Mouse (Mus musculus) c-Kit-positive CD71-positive TER-119-negative erythroid progenitor cells, embryonic 14.5 days (primary cell): ENCODE results near the gene Rreb1.

ENCODE experiments used
- DNase-seq: peaks from one replicate; pipeline ENCODE4 v3.0.0-alpha.2; 2013; ENCODE audit warnings: low read depth

Rreb1 gene

GRCm38 (mm10) chr13:37913963-37914362 lies 135.8 kb downstream of the Rreb1 start:
- DNase-seq, result no peak

DNA sequence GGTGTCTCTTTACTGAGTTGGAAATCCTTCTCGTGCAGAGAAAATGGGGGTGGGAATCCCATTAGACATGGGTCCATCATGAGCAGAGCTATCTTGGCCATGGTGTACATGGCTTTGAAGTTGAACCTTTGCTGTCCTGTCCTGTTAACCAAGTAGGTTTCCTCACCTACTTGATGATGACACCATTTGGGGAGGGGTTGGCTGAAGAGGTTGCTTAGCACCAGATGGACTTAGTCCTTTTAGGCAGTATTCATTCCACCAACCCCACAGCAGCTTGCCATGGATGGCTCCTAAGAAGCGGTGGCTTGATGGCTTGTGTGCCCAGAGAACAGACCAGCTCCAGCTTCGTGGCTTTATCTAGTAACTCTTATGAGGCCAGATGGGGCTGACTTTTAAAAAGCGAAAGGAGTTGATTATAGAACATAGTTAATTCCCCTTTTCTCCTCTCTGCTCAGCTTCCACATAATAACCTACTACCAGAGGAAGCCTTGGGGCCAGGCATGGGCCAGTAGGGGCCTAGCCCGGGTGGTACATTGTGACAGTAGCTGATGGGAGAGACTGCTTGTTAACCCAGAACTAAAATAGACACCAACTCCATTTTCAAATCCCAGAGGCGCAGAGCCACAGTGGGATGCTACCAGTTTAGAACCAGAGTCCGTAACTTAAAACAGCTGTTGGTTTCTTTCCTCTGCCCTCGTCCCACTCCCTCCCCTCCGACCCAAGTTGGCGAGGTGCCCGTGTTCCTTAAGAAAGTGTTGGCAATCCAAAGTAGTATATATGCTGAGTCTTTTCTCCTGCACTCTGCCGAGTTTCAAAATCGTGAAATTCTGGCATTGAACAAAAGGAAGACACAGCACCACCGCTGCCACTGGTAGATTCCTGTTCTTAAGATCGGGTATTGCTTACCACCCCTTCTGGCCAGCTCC lies 140.4 kb downstream of the Rreb1 start:
- no peak for DNase-seq

DNA sequence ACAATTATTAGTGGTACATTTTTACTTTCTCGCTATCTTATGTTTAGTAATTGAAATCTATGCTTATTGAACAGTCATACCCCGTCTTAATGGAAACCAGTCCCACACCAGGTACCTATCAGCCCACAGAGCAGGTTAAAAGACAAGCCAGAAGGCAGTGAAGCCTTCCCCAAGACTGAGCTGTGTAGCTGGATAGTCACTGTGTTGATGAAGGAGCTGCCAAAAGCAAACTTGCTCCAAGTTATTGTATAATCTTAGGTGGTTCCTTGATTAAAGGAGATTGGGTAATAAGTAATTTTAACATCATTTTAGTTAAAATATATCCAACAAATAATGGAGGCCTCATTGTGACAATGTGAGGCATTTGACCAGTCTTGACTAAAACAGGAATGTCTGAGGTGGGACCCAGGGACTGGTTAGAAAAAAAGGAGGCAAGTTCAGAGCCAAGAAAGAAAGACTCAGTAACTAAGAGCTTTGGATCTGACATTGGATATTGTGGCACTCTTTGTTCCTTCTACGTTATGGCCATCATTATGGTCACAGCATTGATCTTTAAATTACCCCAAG lies 141.6 kb downstream of the Rreb1 start:
- DNase-seq, result no peak

DNA sequence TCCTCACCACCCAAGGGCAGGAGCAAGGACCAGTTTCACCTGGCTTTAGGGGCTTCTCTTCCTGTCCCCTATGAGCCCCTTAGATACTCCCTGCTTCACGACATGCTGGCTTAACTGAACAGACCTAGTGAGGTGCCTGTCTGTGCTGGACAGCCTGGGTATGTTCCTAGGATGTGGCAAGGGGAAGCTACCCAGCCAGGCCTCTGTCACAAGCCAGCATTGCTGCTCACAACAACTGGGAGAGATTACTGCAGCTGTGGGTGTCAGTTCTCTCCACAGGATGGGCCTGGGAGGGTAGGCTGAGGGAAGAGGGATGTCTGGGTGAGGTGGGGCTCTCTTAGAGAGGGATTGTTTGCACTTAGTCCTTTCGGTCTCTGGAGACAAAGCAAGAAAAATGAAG lies 142.5 kb downstream of the Rreb1 start:
- no peak for DNase-seq

DNA sequence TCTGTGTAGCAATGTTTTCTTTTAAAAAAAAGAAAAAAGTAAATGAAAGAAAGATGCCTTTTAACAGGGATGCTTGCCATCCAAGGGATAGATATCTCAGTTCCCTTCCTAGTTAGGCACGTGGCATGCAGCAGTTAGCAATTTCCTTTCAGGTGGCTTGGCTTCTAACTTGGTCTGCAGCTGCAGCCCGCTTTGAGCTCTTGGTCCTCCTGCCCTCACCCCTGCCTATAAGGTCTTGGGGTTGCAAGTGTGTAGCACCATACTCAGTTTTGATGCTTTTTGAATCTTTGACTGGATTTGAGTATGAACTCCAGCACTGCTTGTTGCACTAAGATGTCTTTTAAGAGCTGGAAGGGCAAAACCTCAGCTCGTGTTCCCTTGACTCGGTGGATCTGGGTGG lies 144.9 kb downstream of the Rreb1 start:
- no peak for DNase-seq

GRCm38 (mm10) chr13:37923643-37924460 lies 145.7 kb downstream of the Rreb1 start:
- DNase-seq, result no peak

GRCm38 (mm10) chr13:37924461-37924948 lies 146.3 kb downstream of the Rreb1 start:
- no peak for DNase-seq

DNA sequence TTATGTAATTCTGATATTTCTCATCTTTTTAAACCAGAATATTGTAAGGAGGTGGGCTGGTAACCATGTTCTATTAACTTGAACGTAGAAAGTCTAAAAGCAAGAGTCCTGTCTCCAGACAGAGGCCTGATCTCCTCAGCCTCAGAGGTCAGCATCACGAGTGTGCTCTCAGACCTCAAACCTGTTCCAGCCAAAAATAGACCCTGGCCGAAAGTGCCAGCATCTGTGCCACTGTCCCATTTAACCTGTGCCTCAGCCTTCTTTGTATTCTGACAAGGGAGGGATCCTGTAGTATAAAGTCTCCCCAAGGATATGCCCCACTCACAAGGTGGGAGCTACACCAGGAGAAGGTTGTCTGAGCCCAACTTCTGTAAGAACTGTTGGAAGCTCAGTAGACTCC lies 148.2 kb downstream of the Rreb1 start:
- no peak for DNase-seq

DNA sequence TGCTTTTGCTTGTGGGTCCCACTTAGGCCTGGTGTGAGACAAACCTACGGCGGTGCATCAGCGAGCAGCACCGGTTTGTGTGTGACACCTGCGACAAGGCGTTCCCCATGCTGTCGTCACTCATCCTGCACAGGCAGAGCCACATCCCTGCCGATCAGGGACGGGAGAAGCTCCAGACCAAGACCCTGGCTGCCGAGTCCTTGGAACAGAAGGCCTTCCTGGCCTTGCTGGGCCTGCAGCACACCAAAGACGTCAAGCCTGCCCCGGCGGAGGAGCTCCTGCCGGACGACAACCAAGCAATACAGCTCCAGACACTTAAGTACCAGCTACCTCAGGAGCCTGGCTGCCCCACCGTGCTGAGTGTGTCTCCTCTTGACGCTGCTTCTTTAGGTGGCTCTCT lies 151.3 kb downstream of the Rreb1 start:
- DNase-seq, result no peak

- no peak for DNase-seq
These were observed 151.9 kb downstream of the Rreb1 start for GRCm38 (mm10) chr13:37930091-37930490.

DNA sequence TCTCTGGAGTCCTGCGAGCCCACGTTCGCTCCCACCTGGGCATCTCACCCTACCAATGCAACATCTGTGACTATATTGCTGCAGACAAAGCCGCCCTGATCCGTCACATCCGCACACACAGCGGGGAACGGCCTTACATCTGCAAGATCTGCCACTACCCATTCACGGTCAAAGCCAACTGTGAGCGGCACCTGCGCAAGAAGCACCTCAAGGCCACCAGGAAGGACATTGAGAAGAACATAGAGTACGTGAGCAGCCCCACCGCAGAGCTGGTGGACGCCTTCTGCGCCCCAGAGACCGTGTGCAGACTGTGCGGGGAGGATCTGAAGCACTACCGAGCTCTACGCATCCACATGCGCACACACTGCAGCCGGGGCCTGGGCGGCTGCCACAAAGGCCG lies 152.4 kb downstream of the Rreb1 start:
- DNase-seq, result no peak

- DNase-seq, result no peak
These were observed 153.2 kb downstream of the Rreb1 start for GRCm38 (mm10) chr13:37931210-37931922.

GRCm38 (mm10) chr13:37934075-37934474 lies 155.9 kb downstream of the Rreb1 start:
- no peak for DNase-seq

- no peak for DNase-seq
These were observed 156.7 kb downstream of the Rreb1 start for GRCm38 (mm10) chr13:37934920-37935319.

GRCm38 (mm10) chr13:37936351-37936750 lies 158.2 kb downstream of the Rreb1 start:
- DNase-seq, result no peak

DNA sequence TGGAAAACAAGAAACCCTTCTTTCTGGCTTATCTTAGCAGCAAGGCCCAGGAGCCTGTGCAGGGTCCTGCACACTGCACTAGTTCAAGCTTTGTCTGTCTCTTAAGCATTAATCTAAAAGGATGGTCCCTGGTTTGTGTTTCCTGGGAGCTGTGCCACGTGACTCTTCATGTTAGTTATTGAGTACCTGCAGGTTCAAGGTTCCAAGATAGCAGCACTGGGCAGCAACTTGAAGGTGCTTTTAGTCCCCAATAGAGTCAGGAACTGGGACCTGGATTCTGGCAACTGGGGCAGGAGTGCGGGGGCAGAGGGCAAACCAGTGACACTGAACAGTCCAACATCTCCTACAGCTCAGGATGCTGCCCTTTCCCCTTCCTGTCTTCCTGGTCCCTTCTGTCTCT lies 162.0 kb downstream of the Rreb1 start:
- no peak for DNase-seq

DNA sequence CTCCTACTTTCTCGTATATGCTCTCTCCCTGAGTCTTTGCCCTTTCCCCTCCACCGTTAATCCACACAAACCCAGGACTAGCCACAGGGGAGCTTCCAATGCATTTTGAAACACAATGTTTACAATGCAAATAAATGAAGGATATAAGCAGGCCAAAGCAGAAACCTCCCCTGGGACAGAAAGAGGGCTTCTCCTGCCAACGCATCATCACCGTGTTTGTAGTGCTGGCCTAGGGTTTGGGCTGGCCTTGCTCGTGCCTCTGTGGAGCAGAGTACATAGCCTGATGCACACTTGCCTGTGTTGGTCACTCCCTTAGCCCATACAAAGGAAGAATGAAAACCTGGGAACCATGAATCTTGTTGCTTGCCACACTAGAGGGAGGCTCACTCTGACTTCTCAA lies 162.4 kb downstream of the Rreb1 start:
- no peak for DNase-seq

GRCm38 (mm10) chr13:37941138-37941645 lies 163.0 kb downstream of the Rreb1 start:
- DNase-seq, result no peak

GRCm38 (mm10) chr13:37941950-37942886 lies 164.0 kb downstream of the Rreb1 start:
- no peak for DNase-seq

- no peak for DNase-seq
These were observed 164.7 kb downstream of the Rreb1 start for GRCm38 (mm10) chr13:37942887-37943331.
